Mouse (Mus musculus) kidney, postnatal 36 days (tissue): ENCODE measurements around the gene Gpam.

Source experiments
- DNase-seq, 2 experiments: peaks; one replicate each; pipeline ENCODE4 v3.0.0; 2021 to 2022; ENCODE audit warnings: mixed read lengths in 2 of 2

Gene Gpam

GRCm38 (mm10) chr19:55101659-55102058 lies 25.4 kb downstream of the Gpam start:
- no peak for DNase-seq

- DNase-seq = no peak
These were observed 26.6 kb downstream of the Gpam start for GRCm38 (mm10) chr19:55100227-55101140.

GRCm38 (mm10) chr19:55099184-55100160 lies 27.6 kb downstream of the Gpam start:
- DNase-seq = peak; percentile 78 to 89

GRCm38 (mm10) chr19:55098409-55099183 lies 28.4 kb downstream of the Gpam start:
- DNase-seq = peak; percentile 70 to 72

DNA sequence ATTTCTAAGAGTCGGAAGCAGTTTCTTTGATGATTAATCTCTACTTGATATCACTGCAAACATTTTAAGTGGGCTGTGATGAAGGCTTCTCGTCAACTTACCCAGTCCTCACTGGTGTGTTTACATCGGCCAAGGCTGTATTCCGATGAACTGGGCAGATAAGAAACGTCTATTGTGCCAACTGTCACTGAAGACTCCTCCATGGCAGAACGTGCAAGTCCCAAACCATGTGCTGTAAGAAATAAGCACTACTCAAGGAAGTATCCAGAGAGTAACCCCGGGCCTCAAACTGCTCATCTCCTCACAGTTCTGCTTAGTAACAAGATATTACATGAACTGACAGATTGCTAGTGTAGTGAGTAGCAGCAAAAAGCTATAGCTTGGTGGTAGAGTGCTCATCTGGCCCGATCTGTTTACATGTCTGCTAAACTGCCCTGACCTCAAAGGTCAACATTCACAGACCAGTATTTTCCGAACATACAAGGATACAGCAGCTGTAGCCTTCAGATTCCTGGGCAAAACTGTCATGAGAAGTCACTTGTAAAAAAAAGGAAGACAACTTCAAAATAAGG lies 29.6 kb downstream of the Gpam start:
- DNase-seq = no peak

GRCm38 (mm10) chr19:55096666-55097065 lies 30.4 kb downstream of the Gpam start:
- peak; percentile 56 to 86 for DNase-seq

DNA sequence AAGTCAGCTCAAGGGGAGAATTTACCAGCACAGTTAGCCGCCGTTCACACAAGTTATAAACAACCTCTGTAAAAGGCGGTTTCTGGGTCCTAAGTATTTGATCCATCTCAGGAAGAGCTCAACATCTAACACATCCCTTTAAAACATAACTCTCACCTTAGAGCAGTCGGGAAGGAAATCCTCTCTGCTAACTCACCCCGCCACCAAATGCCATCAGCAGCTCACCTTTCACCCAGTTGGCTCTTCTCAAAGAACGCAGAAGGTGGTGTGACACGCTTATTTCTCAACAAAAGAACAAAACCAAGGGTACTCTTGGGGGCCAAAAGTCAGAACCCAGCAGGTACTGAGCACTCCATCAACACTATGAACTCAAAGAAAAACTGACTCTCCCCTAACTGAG lies 31.5 kb downstream of the Gpam start:
- peak; percentile 44 to 45 for DNase-seq

- DNase-seq = peak; percentile 57
These were observed 35.2 kb downstream of the Gpam start for GRCm38 (mm10) chr19:55091602-55092413.

DNA sequence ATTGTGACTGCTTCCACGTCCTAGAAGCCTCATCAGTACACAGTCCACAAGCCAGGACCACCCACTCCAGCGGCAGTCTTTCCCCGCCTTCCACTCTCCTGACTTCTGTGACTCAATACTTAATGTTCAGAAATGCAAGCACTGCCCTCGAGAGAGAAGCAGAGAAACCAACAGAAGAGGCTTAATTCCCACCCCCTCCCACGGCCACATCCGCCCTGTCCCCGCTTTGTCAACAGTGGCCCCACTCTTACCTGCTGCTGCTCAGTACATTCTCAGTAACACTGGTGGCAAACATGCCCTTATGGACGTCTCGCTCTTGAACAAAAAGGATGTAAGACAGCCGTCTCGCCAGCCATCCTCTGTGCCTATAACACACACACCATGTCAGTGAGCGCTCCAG lies 36.2 kb downstream of the Gpam start:
- no peak for DNase-seq

DNA sequence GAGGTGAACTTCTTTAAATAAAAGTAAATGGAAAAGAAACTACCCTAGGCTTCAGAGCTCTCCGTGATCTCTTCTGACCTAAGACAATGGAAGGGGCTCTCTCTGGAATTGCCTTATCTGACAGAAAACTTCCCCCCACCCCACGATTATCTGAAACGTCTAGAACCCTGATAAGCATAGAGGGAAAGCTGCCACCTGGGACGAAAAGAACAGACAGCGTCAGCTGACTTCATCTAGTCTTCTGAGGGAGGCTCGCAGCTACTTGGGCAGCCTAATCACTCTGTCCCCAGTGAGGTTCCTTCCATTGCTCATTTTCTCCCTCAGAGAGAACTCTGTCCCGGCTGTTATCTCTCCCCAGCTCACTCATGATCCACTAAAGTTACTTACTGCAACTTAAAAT lies 36.9 kb downstream of the Gpam start:
- no peak for DNase-seq

GRCm38 (mm10) chr19:55087776-55088175 lies 39.3 kb downstream of the Gpam start:
- DNase-seq = no peak

- no peak for DNase-seq
These were observed 41.2 kb downstream of the Gpam start for GRCm38 (mm10) chr19:55085857-55086185.

DNA sequence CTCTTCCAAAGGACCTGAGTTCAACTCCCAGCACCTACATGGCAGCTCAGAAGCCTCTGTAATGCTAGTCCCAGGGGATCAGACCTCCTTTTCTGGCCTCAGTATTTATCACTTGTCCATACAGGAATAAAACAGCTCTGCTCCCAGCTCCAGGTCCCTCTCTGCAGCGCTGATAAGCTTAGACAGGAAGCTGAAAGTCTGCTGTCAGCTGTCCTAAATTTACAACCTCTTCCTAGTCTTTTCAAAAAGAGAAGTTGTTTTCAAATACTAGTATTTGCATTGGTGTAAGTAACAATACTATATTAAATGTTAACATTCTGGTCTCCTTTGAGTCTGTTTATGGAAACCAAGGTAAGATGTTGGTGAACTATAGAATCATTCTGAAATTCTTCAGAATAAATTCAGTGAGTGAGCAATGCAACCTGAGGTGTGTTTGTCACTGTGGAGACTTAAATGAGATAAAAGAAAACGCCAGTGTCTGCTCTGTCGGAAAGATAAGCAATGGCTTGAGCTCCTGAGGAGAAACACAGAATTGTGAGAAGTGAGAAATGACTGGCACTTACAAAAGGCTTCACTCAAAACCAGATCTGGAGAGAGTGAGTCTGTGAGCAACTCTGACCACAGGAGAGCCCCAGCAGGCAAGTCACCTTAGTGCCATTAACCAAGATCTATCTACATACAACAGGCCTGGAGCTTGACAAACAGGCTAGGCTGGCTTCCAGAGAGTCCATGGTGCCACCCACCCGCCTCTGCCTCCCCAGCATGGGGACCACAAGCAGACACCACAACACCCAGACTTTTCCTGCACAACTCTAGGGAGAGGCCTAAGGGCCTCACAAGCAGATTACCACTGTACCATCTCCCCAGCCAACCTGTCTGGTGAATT lies 41.8 kb downstream of the Gpam start:
- no peak for DNase-seq

- DNase-seq = no peak
These were observed 50.2 kb downstream of the Gpam start for GRCm38 (mm10) chr19:55076822-55077221.

- no peak for DNase-seq
These were observed 54.0 kb downstream of the Gpam start for GRCm38 (mm10) chr19:55073004-55073403.

DNA sequence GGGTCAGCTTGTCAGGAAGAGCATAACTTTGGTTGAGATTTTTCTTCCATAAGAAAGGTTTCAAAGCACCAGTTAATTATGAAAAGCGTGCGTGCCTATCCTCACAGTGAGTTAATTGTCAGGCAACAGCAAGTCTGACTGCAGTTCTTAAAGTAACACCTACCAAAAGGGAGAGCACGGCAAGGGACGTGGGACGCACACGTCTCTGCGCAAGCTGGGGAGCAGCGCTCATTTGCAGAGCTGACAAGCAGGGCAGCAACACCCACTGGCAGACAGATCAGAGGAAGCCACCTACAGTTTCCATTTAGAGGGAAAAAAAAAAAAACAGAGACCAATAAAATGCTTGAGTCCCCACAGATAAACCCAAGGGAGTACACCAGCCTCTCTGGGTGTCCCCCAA lies 58.0 kb downstream of the Gpam start:
- DNase-seq = no peak

GRCm38 (mm10) chr19:55063272-55063671 lies 63.8 kb downstream of the Gpam start:
- DNase-seq = peak; percentile 21 to 28

DNA sequence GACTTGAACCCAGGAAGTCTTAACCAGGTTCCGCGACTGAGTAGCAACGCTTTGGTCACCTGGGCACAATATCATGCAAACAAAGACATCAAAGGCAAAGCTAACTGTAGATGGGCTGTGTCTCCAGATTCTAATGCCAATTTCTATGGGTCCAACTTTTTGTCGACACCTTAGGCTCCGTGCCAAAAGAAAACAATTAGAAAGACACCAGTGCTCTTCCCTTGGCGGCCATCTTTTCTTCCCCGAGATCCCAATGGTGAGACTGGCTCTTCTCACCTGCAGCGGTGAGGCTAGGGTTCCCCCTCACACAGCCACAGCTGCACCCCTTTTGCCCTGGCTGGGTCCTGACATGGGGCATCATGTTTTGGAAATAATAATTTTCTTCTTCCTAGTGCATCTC lies 64.5 kb downstream of the Gpam start:
- no peak for DNase-seq

DNA sequence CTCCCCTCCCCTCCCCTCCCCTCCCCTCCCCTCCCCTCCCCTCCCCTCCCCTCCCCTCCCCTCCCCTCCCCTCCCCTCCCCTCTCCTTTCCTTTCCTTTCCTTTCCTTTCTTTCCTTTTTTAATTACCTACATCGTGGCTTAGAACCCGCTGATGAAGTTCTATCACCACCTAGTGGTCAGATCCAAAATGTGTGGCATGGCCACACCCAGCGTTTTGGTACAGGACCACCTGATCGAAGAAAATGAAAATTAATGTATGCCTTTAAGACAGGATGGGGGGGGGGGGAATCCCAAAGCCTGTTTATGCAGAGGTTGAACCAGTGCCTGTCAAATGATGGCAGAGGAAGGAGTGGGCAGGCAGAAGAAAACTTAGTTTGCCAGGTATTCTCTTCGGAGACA lies 65.1 kb downstream of the Gpam start:
- peak; percentile 50 to 61 for DNase-seq

DNA sequence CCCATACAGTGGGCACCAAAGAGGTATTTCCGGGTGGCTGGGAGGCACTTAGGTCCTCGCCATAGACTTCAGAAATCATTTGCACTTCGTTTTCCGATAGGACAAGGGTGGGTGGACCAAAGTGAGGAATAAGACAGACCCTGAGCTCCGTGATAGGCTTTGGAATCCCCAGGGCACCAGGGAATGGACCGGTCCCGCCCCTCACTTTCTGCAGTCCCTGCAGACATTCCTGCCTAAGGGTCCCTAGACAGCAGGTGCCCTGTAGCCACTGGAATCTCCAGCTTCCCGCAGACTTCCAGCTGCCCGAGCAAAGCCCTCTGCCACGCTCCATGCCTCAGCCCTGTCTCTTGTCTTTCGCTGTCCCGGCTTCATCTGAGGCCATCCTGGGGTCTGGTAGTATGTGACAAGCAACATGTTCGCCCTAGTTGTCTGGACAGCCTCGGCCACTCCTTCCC lies 65.6 kb downstream of the Gpam start:
- no peak for DNase-seq
